Mouse (Mus musculus): ENCODE data around the gene Ldb2.
A peak's percentile ranks its signal among the peaks of the same experiment; 100 is the strongest.

Ldb2 gene

DNA sequence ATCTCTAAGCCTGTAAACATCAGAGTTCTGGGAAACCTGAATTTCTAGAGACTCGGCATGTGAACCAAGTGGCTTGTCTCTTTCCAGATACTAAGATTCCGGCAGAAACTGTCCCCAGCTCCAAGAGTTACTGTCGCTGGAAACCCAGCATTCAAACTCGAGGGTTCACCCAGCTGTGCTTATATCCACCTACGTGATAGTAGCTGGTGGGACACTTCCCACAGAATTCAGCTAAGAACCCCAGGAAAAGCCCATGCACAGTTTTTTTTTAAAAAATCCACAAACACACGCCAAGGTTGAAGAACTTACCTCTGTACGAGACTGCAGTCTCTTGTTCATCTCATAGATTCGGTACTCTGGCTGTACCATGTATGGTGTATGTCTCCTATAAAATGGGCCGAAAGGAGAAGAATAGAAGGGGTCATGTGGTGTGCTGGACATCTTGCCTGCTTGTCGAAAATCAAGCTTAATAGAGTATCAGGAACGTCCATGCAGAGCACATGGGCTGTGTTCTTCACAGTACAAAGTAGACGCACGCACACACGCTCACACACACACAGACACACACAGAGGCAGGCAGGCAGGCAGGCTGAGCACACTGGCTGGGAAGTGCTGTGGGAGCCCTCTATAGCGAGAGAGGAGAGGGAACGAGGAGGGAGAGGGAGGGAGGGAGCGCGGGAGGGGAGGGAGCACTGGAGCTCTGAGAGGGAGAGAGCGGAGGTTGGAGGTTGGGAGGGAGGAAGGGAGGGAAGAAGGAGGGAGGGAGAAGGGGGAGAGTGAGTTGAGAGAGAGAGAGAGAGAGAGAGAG is at the start of gene Ldb2:
Gene Ldb2, minus strand, starts transcription at position 628 of the 808 bp plus-strand sequence.
- peak; percentile 63 for DNase-seq (ENCODE audit: low spot score)

DNA sequence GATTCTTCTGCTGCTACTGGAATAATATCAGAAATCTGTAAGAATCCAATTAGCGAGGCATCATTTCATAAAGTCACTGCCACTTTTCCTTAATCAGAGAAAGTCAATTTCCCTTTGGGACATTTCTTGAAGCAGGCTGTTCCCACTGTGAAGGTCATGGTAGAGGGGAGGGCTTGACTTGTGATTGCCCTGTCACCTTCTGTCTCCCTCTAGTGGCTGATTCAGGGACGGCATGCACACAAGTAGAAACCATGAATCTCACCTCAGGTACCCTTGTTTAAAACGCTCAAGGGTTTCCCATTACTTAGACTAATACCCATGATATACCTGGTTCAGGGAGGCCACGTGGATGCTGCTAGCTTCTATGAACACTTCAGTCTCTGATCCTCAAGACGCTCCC is 31.8 kb upstream of the Ldb2 start:
- DNase-seq (ENCODE audit: low spot score): peak; percentile 75

DNA sequence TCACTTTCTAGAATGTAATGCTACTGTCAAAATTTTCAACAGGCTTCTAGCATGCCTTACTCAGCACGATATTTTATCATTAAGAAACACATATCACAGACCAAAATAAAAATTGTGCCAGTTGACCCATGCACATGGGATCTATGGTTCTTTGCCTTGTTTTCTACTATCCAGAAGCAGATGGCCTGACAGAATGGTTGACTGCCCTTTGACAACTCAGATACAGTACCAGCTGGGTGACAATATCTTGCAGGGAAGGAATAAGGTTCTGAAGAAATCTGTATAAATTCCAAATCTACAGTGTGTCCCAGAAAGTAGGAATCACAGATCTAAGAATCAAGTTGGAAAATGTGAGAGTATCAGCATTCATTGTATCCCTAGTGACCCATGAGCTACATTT is 16.0 kb upstream of the Ldb2 start:
- no peak for DNase-seq (ENCODE audit: low spot score)

DNA sequence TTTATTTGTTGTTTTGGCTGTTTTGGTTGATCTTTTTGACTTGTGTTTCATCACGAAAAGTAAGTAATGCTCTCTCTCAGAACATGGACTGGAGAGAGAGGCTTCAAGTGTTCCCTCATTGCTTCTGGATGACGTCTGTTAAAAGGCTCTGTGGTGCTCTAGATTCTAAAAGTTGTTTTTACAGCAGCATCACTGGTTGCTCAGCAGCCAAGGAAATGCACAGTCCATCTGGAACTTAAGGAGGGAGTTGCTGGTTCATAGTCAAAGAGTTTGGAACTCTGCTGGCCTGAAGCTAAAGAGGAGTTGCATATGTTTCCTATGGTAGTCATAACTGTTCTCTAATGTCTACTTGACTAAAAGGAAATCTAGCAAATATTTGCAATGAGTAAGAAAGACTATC is 6.5 kb upstream of the Ldb2 start:
- DNase-seq (ENCODE audit: low spot score): no peak

DNA sequence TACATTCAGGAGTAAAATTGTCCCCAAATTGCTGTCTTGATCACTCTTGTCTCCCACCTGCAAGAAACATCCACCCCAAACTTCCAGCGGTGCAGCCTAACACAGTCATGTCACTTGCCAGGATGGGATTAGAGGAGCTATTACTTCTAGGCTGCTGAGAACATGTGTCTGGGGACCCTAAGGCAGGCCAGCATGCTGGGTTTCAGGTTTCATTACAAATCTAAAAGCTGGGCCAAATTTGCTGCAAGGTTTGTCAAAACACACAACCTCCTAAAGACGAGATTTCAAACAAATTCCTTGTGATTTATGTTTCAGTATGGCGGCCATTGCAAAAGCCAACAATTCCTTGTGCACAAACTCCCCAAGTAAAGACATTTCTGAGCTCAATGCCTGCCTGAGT is 1.6 kb upstream of the Ldb2 start:
- no peak for DNase-seq (ENCODE audit: low spot score)

DNA sequence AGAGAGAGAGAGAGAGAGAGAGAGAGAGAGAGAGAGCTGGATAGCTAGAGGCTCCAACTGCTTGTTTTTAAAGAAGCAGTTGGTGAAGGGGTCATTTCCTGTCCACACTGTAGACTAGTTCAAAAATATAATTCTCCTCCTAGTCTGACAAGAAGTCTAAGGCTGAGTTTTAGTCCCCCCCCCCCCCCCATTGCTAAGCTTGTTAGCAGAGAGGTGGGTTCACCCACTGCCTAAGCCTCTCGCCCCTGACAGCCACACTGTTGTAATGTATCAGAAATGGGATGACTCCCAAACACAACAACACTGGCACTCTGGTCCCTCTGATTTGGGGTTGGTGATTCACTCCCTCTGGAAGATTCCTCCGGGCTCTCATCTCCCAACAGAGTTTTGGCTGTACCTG is 381 bp upstream of the Ldb2 start:
- no peak for DNase-seq (ENCODE audit: low spot score)

DNA sequence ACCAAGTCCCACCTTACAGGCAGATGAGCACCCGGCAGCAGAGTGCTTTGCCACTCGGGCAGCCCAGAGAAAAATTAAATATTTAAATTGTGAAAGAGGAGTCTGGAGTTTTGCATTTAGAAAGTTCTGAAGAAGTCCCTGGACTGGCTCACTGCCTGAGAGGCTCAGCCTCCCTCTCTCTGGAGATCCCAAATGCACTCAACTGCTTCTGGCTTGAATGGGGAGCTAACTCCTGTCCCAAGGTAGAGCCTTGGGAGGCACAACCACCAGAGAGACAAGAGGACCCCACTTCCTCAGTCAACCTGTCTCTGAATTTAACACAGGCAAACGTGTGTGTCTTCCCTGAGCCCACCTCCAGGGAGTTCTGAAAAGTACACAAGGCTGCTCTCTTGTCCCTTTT is 987 bp downstream of the Ldb2 start:
- no peak for DNase-seq (ENCODE audit: low spot score)

DNA sequence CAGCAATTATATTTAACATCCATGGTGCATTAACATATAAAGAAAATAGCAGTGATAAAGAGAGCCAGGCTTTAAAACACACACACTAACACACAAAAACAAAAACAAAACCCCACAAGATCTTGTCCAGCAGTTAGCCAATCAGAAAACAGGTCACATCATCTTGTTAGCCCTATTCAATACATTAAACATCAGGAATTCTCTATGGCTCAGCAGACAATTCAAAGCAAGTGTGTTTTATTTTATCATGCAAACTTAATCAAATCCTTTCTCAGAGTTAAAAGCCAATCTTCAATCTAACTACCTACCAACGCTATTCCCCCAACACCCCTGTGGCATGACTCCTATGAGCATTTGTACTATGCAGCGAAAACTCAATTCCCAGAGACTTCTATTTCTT is 1.4 kb downstream of the Ldb2 start:
- DNase-seq (ENCODE audit: low spot score): no peak

DNA sequence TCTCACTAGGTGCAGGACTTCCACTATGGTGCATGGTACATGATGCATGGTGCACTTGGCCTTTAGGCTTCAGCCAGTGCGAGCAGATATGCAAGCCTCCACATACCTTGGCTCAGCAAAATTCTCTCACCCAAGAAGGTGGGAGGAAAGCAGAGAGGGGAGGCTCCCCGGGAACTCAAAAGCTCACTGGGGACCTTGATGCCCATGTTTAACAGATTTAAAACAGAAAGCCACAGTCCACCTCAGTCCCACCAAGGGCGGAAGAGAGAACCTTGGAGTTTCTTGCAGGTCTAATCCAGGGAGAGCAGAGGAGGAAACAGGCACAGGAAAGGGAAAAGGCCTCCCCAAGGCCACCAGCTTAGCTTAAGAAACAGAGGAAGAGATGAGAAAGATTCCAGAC is 14.9 kb downstream of the Ldb2 start:
- DNase-seq (ENCODE audit: low spot score): no peak

DNA sequence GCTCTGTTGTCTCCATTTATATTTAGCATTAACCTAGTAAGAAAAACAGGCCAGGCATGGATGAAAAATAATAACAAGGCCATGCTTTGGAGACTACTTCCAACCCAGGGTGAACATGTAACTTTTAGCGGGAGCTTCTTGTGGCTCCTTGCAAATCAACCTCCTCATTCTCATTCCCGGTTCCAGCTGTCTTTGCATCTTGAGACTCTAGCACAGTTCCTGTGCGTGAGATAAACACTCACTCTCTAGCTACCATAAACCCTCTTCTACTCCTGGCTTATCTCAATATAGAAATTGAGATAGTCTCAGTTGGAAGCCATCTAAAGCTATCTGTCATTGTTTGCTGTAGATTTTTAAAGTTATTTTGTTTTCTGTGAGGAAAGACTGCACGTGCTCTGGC is 20.1 kb downstream of the Ldb2 start:
- DNase-seq (ENCODE audit: low spot score): no peak

DNA sequence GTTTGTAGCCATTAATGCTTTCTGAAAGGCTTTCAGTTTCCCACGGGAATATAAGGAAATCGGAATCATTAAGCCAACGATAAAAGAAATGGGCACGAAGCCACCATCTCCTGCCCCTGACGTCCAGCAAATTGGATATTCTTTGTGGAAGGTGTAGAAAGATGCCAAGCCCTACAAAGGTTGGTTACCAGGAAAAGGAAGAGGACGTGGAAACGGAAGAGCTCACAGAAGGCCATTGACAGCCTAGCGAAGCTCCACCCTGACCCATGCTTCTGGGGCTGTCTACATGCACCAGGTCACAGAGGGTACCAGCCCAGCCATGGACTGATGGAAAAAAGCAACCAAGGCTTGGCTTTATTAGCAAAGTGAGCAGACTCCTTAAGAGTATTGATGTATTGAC is 31.0 kb downstream of the Ldb2 start:
- no peak for DNase-seq (ENCODE audit: low spot score)

DNA sequence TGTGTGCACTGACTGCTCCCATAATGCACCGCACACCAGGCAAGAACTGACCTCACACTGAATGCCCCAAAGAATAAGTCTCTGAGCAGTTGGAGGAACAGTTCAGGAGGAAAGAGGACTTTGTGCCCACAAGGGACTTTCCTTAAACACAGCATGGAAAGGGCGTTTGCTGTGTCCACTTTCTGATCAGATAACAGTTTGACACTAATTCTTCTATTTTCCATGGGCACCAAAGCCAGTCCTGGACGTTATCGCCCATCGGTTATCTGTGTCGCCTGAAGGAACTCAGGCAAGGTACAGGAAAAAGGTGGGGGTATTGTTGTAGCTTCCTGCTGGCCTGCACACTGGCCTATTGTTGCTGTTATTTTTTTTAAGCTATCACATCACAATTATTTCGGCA is 34.6 kb downstream of the Ldb2 start:
- DNase-seq (ENCODE audit: low spot score): no peak

DNA sequence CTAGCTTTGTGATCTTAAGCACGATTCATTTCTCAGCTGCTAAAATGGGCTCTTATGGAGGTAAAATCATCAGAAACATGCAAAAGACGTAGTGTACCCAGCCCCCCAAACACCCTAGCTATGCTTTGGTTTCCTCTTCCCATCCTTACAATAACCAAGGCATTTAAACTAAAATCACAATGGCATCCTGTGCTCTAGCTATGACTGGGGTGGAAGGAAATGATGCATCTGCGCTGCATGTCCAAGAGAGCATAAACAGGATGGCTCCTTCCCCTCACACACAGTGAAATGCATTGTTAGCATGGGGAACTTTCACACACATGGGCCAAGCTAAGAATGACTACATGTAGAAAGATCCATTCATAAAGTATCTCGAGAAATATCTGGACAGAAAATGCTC is 40.3 kb downstream of the Ldb2 start:
- no peak for DNase-seq (ENCODE audit: low spot score)

DNA sequence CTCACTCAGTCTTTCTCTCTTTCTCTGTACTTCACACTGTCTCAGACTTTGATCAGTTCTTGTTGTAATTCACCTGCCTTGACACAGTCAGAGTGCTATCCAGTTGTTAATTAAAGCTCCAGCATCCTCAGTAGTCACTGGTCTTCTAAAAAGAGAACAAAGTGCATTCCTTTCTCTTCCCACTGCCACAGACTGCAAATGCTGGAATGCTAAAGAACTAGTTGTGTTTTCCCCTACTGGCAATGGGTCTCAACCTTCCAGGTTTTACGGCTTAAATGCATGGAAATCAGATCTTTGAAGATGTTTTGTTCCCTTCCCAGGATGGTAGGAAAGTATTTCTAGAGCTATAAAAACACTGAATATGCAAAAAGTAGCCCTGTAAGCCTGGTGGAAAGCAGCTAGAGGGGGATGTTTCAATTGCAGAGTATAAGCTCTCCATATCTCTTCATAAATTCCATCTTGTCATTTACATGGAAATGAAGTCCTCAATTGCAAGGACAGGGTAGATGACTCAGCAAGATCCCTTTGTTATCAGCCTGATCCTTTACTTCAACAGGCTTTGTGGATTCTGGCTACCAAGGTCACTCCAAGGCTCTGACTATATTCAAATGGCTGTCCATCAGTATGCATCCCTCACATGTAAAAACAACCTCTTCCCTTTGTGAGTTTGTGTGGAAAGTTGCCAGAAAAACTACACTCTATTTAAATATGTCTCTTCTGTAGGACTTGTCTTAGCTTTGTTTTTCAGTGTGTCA is 45.1 kb downstream of the Ldb2 start:
- DNase-seq (ENCODE audit: low spot score): no peak

DNA sequence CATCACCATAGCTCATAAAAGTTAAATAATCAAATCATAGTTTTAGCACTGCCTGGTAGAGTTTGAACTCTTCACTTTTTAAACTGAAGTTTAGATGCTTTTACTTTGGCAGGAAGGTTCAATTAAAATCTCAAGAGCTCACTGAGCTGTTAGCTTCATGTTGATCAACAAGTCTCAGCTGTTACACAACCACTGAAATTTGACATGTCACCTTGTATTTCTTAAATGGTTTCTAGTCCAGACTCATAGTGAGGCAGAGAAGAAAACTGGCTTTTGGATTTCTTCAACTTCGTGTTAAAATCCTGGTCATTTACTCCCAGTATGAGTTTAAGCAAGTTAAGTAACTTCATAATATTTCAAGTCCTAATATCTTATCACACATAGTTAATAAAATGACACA is 53.8 kb downstream of the Ldb2 start:
- DNase-seq (ENCODE audit: low spot score): no peak

DNA sequence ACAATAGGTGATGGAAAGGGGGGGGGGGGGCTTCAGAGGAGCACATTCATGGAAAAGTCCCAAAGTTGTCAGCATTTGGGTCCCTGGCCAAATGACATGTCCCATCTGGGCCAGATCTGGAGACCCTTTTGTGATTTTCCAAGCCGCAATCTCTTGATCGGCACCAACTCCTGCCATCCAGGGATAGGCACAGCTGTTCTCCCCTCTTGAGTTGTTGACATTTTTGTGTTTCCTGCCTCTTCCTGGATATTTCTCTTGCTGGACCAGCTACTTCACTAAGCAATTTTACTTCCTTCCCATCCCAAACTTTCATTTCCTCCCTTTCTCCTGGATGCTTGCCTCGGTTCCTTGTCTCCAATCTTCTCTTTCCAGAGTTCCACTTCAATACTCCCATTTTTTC is 63.1 kb downstream of the Ldb2 start:
- no peak for DNase-seq (ENCODE audit: low spot score)

DNA sequence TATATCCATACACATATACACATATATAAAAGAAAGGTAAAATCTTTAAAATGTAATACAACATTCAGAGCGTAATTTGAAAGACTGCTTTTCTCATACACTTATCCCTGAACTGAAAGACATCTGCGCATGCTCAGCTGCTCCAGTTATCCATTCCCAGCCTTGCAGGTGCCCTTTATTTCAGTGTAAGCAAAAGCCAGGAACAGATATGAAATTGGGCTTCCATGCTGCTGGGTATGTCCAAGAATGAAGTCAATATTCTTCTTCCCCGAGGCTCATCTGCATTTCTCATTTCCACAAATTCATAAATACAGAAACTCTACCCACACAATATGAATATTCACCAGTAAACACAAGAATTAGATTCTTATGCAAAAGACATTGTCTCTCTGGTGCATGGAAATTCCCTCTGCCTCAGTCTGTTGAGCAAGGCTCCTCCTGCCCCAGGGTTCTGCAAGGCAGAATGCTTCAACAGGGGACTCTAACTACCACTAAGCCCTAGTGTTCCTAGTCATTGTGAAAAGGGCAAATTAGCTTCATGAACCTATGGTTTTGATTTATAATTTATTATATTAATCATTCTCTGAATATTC is 65.3 kb downstream of the Ldb2 start:
- DNase-seq (ENCODE audit: low spot score): no peak

DNA sequence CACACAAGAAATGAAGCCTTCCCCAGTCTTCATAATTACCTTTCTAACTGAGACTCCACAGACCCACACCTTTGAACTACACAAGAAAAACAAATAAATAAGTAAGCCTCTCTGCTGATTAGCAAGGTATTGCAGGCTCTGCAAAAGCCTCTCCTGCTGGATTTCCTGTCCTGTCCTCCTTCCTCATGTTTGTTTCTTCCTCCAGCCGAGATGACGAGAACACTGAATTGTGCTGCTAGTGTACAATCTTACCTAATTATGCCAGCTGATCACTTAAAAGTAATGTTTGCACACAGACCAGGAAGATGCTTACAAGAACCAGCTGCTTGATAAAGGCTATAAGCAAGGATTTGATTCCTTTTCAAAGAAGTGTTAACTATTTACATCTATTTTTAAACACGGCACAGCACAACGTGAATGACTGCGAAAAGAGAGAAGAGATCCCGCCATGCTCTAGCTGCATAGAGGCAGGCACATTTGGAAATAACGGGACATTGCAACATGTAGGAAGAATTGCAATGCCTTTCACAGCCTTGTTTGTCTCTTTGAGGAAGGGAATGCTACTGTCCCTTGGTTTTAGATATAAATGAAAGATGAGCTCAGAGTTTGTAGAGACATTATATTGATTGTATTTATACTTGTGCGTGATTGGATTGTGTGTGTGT is 69.7 kb downstream of the Ldb2 start:
- no peak for DNase-seq (ENCODE audit: low spot score)

DNA sequence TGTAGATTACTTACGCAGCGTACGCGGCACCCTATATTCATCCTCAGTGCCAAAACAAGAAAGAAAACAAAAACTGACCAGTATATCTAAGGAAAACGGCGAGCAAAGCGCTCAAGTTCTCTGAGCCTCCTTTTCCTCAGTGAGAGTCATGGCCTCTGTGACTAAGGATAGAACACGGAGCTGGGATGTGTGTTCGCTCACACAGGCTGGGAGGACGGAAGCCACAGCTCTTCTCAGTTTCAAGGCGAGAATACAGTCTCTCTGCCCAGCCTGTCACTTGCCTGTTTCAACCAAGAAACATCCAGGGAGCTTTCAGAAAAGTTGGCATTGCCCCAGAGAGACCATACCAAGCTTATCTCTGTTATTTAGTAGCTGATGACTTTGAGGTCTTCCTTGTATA is 71.5 kb downstream of the Ldb2 start:
- DNase-seq (ENCODE audit: low spot score): no peak

DNA sequence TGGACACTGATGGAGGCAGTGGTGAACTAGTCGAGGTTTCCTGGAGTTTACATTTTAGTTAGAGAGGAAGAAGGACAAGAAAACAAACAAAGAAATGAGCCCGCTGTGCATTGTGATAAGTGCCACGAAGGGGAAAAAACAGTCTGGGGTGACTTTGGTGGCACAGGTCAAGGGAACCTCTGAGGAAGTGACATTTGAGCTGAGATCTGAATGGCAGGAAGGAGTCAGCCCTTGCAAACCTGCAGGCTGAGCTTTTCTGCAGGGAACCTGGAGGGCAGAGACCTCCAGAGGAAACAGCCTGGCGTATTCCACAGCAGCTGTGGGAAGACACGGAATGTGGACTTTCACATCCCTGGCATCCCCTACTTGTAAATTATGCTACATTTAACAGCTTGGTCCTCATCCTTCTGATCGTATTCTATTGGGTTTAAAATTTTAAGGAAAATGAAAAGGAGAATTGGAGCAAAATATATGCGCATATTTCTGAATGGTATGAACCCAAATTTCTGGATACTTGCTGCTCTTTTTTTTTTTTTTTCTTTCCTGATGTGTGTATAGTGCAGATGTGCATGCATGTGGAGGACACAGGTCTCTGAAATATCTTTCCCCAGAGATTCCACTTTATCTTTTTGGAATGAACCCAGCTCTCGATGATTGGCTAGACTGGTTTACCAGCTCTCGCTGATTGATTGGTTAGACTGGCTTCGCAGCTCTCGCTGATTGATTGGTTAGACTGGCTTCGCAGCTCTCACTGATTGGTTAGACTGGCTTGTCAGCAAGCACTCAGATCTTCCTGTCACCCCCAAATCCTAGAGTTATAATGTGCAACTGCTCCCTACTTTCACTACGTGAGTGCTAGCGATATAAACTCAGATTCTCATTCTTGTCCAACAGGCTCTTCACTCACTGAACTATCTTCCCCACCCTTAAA is 72.7 kb downstream of the Ldb2 start:
- DNase-seq (ENCODE audit: low spot score): no peak

DNA sequence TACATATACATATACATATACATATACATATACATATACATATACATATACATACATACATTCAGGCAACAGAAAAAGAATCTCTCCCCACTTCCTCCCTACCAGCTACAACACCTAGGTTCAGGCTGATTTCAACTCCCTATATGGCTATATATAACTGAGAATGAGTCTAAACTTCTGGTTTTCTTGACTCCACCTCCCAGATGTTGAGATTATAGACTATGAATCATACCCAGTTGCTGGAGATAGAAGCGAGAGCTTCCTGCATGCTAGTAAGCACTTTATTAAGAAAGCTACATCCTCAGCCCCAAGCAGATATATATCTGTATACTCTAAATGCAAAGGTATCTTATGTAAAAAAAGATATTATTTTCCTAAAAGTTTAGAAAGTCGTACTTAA is 74.0 kb downstream of the Ldb2 start:
- no peak for DNase-seq (ENCODE audit: low spot score)

DNA sequence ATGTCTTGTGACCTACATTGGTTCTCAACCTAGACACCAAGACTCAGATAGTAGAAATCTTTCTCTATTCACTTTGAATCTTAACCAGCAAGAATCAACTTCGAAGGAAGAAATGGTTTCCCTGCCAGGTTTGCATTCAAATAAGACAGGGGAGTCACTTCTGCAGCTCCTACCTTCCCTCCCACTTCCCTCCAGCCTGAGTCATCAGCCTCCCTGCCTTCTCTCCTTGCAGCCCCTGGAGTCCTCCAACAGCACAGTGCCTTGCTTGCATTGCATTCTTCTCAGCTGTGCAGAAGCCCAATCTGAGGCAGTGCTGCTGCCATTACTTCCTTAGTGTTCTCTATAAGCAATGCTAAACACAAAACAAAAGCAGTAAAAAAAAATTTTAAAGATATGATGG is 79.6 kb downstream of the Ldb2 start:
- no peak for DNase-seq (ENCODE audit: low spot score)

Data from testis, postnatal 10 days (tissue).